Mouse (Mus musculus) intestine, postnatal 0 days (tissue): ENCODE data around the gene Znhit6. TPM values are rescaled to one million over a fixed set of nuclear protein-coding genes. Genes with fewer than 3 reads are reported as not detected.

Source experiments
- ATAC-seq: fragments of 200-750 bp; cut with Nextera tagmentation; 2 replicates; pipeline ENCODE4 v1.8.0; 2017; ENCODE audit warnings: mild to moderate bottlenecking, moderate TSS enrichment, moderate library complexity
- H3K27ac ChIP-seq: fragments of 300-500 bp; sonication (generic); 2 replicates; pipeline ENCODE4 v1.5.1; 2014; ENCODE audit warnings: mild to moderate bottlenecking, low read depth, low read length, moderate library complexity
- H3K27me3 ChIP-seq: fragments of 300-500 bp; sonication (generic); replicated peaks from 2 replicates; pipeline ENCODE4 v1.6.1; 2014; ENCODE audit warnings: low read length, mixed read lengths; ENCODE audit not compliant: control insufficient read depth, insufficient read depth
- H3K36me3 ChIP-seq: fragments of 300-500 bp; sonication (generic); 2 replicates; pipeline ENCODE4 v1.6.1; 2014; ENCODE audit warnings: mild to moderate bottlenecking, moderate library complexity; ENCODE audit not compliant: control insufficient read depth, insufficient read depth
- H3K4me1 ChIP-seq: fragments of 300-500 bp; sonication (generic); replicated peaks from 2 replicates; pipeline ENCODE4 v1.6.1; 2014; ENCODE audit warnings: antibody characterized with exemption, low read length, mixed read lengths; ENCODE audit not compliant: control insufficient read depth, insufficient read depth
- H3K4me2 ChIP-seq: fragments of 300-500 bp; sonication (generic); replicated peaks from 2 replicates; pipeline ENCODE4 v1.6.1; 2014; ENCODE audit warnings: low read depth, mild to moderate bottlenecking, moderate library complexity
- H3K4me3 ChIP-seq: fragments of 300-500 bp; sonication (generic); 2 replicates; pipeline ENCODE4 v1.5.1; 2014; ENCODE audit warnings: low read depth, low read length
- H3K9ac ChIP-seq: fragments of 300-500 bp; sonication (generic); 2 replicates; pipeline ENCODE4 v1.6.1; 2014; ENCODE audit warnings: mild to moderate bottlenecking, low read depth, low read length
- H3K9me3 ChIP-seq: fragments of 300-500 bp; sonication (generic); 2 replicates; pipeline ENCODE4 v1.6.1; 2016; ENCODE audit warnings: mixed run types; ENCODE audit not compliant: control insufficient read depth
- CTCF ChIP-seq: sonication (generic); IDR thresholded peaks from 2 replicates; pipeline ENCODE4 v1.5.1; 2016; ENCODE audit warnings: low read depth, mild to moderate bottlenecking, control low read depth, antibody characterized with exemption, moderate library complexity
- WGBS: fragments of 180-500 bp; shearing (Covaris S2); extraction: QIAGEN DNeasy Blood & Tissue Kit; methylation state at CpG from one replicate; pipeline ENCODE4 v1.1.7; 2014; 5-methylcytosine and 5-hydroxymethylcytosine counted together
- polyA plus RNA-seq: library from polyadenylated mRNA; unstranded; fragments of >200 nt; fragmentation: Nextera tagmentation; extraction: Ambion mirVana; gene quantifications from 2 replicates; pipeline ENCODE4 v1.2.1, GENCODE M21; 2015

Gene Znhit6
- polyA plus RNA-seq, 1 experiment from 2014 or later: 13.1 TPM

DNA sequence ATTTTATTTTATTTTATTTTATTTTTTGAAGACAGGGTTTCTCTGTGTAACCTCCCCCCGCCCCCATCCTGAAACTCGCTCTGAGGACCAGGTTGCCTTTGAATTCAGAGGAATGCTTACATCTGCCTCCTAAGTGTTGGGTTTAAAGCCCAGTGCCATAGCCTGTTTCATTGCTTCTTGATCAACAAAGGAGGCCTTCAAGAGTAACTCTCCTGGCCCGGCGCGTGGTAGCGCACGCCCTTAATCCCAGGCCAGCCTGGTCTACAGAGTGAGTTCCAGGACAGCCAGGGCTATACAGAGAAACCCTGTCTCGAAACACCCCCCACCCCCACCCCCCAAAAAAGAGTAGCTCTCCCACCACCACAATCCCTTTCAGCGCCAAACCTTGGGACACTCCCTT lies 78.0 kb downstream of the Znhit6 start:
- Histone ChIP-seq H3K36me3 (no peaks in the 10 kb centered on the region), H3K4me2 (peak overlapping the region; percentile 90), H3K4me3 (no peak overlapping the region), H3K9ac (no peak overlapping the region), H3K27ac (no peak overlapping the region), H3K9me3 (no peaks in the 10 kb centered on the region), H3K4me1 (no peaks in the 10 kb centered on the region; the same call in 1 of the 2 replicates), H3K27me3 (no peaks in the 10 kb centered on the region)
- TF ChIP-seq CTCF: no peak
- WGBS: 86% methylated on average over 9 of the region's 9 CpGs
- ATAC-seq: no peak

Other genes with a start within 250 kb of the Znhit6 start
- gene Ccn1, start 73.8 kb downstream of the Znhit6 start, polyA plus RNA-seq: 33.1 and 37.0 TPM in 2 replicates
- gene Ddah1, start 182.5 kb downstream of the Znhit6 start, polyA plus RNA-seq: 24.9 and 25.9 TPM in 2 replicates